Mouse (Mus musculus) intestine, embryonic 14.5 days (tissue): ENCODE results near the gene Islr2. TPM values are rescaled to one million over a fixed set of nuclear protein-coding genes. Genes with fewer than 3 reads are reported as not detected.

Experiments used
- ATAC-seq: fragments of 200-750 bp; cut with Nextera tagmentation; replicated peaks from 2 replicates; pipeline ENCODE4 v1.8.0; 2017; ENCODE audit warnings: low read depth, moderate number of reproducible peaks, moderate TSS enrichment, moderate library complexity; ENCODE audit not compliant: low FRiP score, low TSS enrichment
- DNase-seq: peaks from one replicate; pipeline ENCODE4 v3.0.0-alpha.2; 2018; ENCODE audit warnings: low spot score
- H3K27ac ChIP-seq: fragments of 300-500 bp; sonication (generic); 2 replicates; pipeline ENCODE4 v1.5.1; 2014; ENCODE audit warnings: low read depth, mild to moderate bottlenecking, control low read depth
- H3K27me3 ChIP-seq: fragments of 300-500 bp; sonication (generic); replicated peaks from 2 replicates; pipeline ENCODE4 v1.6.1; 2014; ENCODE audit warnings: low read length, control low read depth; ENCODE audit not compliant: control insufficient read depth, insufficient read depth
- H3K36me3 ChIP-seq: fragments of 300-500 bp; sonication (generic); 2 replicates; pipeline ENCODE4 v1.6.1; 2014; ENCODE audit warnings: low read length, control low read depth; ENCODE audit not compliant: control insufficient read depth, insufficient read depth
- H3K4me1 ChIP-seq: fragments of 300-500 bp; sonication (generic); replicated peaks from 2 replicates; pipeline ENCODE4 v1.6.1; 2014; ENCODE audit warnings: low read length, control low read depth, mixed read lengths; ENCODE audit not compliant: control insufficient read depth, insufficient read depth
- H3K4me2 ChIP-seq: fragments of 300-500 bp; sonication (generic); 2 replicates; pipeline ENCODE4 v1.6.1; 2014; ENCODE audit warnings: low read length
- H3K4me3 ChIP-seq: fragments of 300-500 bp; sonication (generic); 2 replicates; pipeline ENCODE4 v1.5.1; 2014; ENCODE audit warnings: low read depth, low read length, control low read depth, mixed read lengths
- H3K9ac ChIP-seq: fragments of 300-500 bp; sonication (generic); 2 replicates; pipeline ENCODE4 v1.6.1; 2014; ENCODE audit warnings: mild to moderate bottlenecking, low read length
- H3K9me3 ChIP-seq: fragments of 300-500 bp; sonication (generic); 2 replicates; pipeline ENCODE4 v1.6.1; 2016; ENCODE audit warnings: low read length, control low read depth; ENCODE audit not compliant: control insufficient read depth
- WGBS: fragments of 180-500 bp; shearing (Covaris S2); extraction: QIAGEN DNeasy Blood & Tissue Kit; methylation state at CpG from one replicate; pipeline ENCODE4 v1.1.7; 2014; 5-methylcytosine and 5-hydroxymethylcytosine counted together
- polyA plus RNA-seq: library from polyadenylated mRNA; unstranded; fragments of >200 nt; fragmentation: Nextera tagmentation; extraction: Ambion mirVana; gene quantifications from 2 replicates; pipeline ENCODE4 v1.2.1, GENCODE M21; 2014

Gene Islr2
- polyA plus RNA-seq, 1 experiment from 2014 or later: 1.8 TPM

DNA sequence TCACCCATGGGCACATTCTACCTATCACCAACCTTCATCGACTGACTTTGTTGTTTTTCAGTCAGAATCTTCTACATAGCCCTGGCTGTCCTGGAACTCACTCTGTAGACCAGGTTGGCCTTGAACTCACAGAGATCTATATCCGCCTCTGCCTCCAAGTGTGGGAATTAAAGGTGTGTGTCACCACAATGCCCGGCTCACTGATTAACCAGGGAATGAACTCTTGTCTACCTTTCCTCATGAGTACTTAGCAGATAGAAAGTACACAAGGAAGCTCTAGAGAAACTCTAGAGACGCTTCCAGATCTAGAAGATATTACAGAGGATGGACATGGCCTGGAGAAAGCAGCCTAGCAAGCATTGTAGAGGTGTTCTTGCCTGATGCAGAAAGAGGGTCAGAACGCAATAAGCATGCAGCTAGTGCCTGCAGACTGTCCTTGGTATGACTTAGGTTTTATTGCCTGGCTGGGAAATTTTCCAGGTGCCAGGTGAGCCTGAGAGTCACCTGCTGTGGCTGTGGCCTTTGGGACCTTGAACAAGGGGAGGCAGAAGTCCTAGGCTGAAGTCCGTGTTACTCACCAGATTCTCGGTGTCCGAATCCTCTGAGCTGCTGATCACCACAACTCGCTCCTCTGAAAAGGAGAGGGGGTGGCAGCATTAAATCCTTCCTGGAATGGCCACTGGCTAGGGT is 24.8 kb upstream of the Islr2 start:
- H3K9ac ChIP-seq: no peak overlapping the region
- H3K27ac ChIP-seq: no peak overlapping the region
- no peaks in the 10 kb centered on the region for H3K9me3 ChIP-seq
- no peak for DNase-seq
- H3K36me3 ChIP-seq: peaks cover 63% of the 10 kb centered on the region
- no peak for ATAC-seq
- H3K4me3 ChIP-seq: no peak overlapping the region
- 92% methylated on average over 9 of the region's 9 CpGs for WGBS
- H3K27me3 ChIP-seq: no peaks in the 10 kb centered on the region
- H3K4me1 ChIP-seq: no peaks in the 10 kb centered on the region
- H3K4me2 ChIP-seq: no peak overlapping the region

DNA sequence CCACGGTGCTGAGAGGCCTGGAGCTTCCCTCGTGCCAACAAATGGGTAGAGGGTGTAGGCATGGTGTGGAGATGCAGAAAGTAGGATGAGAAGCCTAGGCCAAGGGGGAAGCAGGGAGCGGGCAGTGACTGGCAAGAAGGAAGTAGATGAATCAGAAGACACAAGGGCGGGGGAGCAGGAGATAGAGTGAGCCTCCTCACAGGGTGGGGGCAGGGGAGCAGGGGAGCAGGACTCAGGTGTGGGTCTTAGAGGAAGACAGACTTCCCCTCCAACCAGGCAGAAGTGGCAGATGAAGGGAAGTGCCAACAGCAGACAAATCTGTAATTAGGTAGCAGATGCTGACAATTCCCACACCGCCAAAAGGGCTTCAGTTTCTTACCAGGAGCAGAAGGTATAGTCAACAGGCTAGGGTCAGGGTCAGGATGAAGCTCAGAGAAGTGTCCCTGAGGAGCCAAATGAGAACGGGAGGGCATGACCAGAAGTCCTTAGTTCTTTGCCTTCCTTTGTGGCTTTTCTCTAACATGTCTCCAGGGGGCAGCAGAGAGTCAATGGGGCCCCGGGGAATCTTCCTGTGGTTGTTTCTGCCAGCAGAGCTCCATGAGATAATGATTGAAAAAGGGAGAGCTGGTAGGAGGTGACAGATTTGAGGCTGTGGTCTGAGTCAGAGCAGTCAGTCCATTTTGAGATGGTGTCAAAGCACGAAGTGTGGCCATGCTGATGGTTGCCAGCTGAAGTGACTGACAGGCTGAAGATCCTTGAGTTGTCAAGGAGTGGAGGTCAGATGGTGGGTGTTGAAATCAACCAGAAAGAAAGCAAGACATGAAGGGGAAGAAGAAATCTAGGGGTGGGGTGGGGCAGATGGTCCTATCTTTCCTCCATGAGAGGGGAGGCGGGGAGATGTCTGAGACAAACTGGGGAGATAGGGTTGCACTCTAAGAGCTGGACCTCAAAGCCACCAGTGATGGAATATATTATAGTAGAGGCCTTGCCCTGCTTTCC is 22.1 kb upstream of the Islr2 start:
- Histone ChIP-seq H3K9ac (no peak overlapping the region), H3K4me2 (no peak overlapping the region), H3K4me3 (no peak overlapping the region), H3K27ac (no peak overlapping the region), H3K9me3 (no peaks in the 10 kb centered on the region), H3K27me3 (no peaks in the 10 kb centered on the region), H3K36me3 (peaks cover 64% of the 10 kb centered on the region), H3K4me1 (no peaks in the 10 kb centered on the region)
- ATAC-seq (no peak), DNase-seq (peak; percentile 74)
- WGBS: 69% methylated on average over 9 of the region's 9 CpGs

DNA sequence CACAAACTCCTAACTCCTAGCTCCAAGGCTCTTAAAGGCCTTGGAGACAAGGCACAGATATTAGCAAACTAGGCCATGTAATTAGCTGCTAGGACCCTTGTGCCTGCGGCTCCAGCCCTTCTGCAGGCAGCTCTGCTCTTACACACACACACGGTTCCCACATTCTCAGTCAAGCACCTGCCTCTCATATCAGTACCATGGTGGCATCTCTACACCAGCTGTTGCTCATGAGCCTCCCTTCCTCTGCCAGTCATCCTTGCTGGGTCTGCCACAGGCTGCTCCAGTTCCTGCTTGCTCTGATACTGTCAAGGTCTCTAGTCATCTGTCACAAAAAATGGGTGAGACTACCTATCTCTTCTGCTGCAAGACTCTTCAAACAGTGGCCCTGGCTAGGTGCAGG is 20.2 kb upstream of the Islr2 start:
- H3K9ac ChIP-seq: no peak overlapping the region
- WGBS: 92% methylated on average over 2 of the region's 2 CpGs
- H3K9me3 ChIP-seq: no peaks in the 10 kb centered on the region
- no peak overlapping the region for H3K4me3 ChIP-seq
- no peaks in the 10 kb centered on the region for H3K27me3 ChIP-seq
- ATAC-seq: no peak
- H3K36me3 ChIP-seq: peaks cover 58% of the 10 kb centered on the region
- no peak for DNase-seq
- no peak overlapping the region for H3K4me2 ChIP-seq
- H3K27ac ChIP-seq: no peak overlapping the region
- H3K4me1 ChIP-seq: no peaks in the 10 kb centered on the region

DNA sequence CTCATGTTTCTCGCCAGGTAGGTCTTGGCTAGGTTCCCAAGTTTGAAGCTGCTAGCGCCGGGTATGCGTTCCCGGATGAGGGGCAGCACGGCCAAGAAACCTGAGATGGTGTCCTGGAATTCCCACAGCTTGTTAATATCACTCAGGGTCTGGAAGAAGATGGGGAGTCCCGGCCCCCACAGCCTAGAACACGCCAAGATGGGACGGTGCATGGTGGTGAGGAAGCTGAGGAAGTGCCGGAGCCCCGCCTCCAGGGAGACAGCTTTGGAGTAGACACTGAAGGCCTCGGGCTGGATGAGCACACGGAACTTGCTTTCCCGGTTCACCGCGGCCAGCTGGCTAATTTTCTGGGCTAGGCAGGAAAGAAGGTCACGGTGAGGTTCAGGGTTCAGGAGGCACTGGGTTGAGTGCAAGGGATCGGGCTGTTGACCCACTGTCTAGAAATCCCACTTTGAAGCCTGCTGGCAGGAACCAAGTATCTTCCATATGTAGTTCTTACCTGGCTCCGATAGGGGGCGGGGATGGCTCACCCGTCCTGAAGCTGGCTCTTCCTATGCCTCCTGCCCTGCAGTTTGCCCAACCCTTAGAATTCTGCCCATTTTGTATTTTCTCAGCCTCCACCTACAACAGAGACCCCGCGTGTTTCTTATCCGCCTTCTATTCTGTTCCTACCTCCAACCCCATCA is 16.2 kb upstream of the Islr2 start:
- Histone ChIP-seq H3K9me3 (no peaks in the 10 kb centered on the region), H3K27ac (no peak overlapping the region), H3K27me3 (no peaks in the 10 kb centered on the region), H3K36me3 (peaks cover 31% of the 10 kb centered on the region), H3K9ac (no peak overlapping the region), H3K4me1 (no peaks in the 10 kb centered on the region), H3K4me2 (no peak overlapping the region), H3K4me3 (no peak overlapping the region)
- no peak for DNase-seq
- 69% methylated on average over 24 of the region's 24 CpGs for WGBS
- no peak for ATAC-seq

DNA sequence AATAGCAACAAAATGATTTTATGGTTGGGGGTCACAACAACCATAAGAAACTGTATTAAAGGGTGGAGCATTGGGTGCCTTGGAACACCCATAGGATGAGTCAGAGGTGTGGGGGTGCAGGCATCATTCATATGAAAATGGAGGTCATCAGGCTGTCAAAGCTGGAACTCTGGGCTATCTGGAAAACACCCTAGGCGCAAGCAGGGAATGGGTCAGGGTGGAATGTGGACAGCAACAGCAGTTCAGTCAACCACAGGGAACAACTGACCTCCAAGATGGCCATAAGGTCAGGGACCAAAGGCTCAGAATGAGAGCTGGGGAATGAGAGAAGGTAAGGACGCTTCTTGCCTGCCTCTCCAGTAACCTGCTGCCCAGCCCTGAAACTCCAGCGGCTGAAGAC is 14.4 kb upstream of the Islr2 start:
- WGBS: 94% methylated on average over 3 of the region's 3 CpGs
- Histone ChIP-seq H3K9ac (no peak overlapping the region), H3K4me3 (no peak overlapping the region), H3K4me2 (no peak overlapping the region), H3K27me3 (no peaks in the 10 kb centered on the region), H3K36me3 (peaks cover 22% of the 10 kb centered on the region), H3K9me3 (no peaks in the 10 kb centered on the region), H3K27ac (no peak overlapping the region), H3K4me1 (peaks cover 15% of the 10 kb centered on the region)
- ATAC-seq: no peak
- no peak for DNase-seq

DNA sequence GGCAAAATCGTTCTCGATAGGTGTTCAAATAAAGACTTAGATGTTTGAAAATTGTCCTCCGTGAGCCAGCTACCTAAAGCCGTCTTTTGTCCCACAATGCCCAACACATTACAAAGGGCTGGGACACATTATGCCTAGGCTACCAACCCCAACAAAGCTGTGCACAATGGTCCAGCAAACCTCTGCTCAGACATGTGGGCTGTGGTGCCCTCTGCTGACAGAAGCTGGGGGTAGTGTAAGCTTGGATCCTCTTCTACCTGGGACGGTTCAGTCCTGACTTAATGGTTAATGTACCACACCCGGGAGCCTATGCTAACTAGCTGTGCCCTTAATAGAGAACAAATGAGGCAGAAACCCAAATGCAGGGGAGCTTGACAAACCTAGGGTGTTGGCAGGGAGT is 12.3 kb upstream of the Islr2 start:
- Histone ChIP-seq H3K27me3 (no peaks in the 10 kb centered on the region), H3K27ac (no peak overlapping the region), H3K4me1 (peaks cover 19% of the 10 kb centered on the region), H3K9me3 (no peaks in the 10 kb centered on the region), H3K36me3 (peaks cover 12% of the 10 kb centered on the region), H3K4me3 (no peak overlapping the region), H3K9ac (no peak overlapping the region), H3K4me2 (no peak overlapping the region)
- no peak for DNase-seq
- no peak for ATAC-seq
- 59% methylated on average over 6 of the region's 6 CpGs for WGBS

DNA sequence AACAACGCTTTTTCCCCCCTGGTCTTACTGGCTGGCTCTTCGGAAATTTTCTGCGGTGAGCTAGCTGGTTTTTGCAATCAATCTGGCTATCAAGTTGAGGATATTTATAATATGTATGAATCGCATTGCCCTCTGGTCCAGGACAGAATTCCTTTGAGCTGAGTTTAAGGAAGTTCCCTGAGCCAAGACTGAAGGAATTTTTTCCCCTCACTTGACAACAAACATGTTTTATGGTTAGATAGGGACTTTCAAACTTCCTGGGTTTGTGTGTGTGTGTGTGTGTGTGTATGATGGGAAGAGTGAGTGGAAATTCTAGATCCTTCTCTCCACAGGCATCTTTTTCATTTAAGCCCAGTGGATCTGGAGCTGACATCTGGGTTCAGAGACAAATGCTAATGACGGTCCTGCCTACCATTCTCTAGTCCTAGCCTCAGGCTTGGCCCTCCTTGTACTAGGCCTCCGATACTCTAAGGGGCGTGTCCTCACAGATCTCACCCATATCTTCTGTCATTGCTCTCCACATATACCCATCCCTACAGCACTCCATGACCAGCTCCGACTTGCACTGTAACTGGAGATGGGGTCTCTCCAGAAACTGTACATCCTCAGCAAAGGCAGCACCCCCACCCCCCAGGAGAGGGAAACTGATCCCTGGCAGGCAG is 10.5 kb upstream of the Islr2 start:
- H3K27me3 ChIP-seq: no peaks in the 10 kb centered on the region
- WGBS: 40% methylated on average over 8 of the region's 8 CpGs
- H3K27ac ChIP-seq: peak overlapping the region; percentile 47; the same call in 1 of the 2 replicates
- DNase-seq (no peak), ATAC-seq (no peak)
- no peak overlapping the region for H3K9ac ChIP-seq
- H3K4me3 ChIP-seq: no peak overlapping the region
- no peak overlapping the region for H3K4me2 ChIP-seq
- H3K9me3 ChIP-seq: no peaks in the 10 kb centered on the region
- H3K36me3 ChIP-seq: peaks cover 3% of the 10 kb centered on the region
- peaks cover 19% of the 10 kb centered on the region for H3K4me1 ChIP-seq

DNA sequence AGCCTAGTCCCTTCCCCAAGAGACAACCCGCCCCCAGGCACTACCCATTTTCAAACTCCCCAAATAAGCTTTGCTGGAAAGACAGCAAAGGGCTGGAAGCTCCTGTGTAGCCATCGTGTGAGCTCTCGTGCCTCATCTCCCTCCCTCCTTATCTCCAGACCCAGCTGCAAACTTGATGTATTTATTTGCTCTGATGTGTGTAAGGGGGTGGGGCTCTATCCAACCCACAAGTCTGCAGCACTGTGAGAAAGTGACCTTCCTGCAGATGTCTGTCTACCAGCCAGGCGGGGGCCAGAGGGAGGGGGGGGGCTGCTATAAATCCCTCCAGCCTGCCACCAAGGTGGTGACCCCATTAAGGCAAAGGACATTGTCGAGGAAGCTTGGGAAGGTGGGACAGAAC is 9.7 kb upstream of the Islr2 start:
- Histone ChIP-seq H3K27ac (no peak overlapping the region), H3K9ac (no peak overlapping the region)
- no peak for DNase-seq

More for the DNA sequence above, 9.7 kb upstream of the Islr2 start:
- H3K4me1 ChIP-seq: peaks cover 19% of the 10 kb centered on the region
- ATAC-seq: 0 out of 2 replicates have a peak, but pooled peaks have one; percentile 30
- no peaks in the 10 kb centered on the region for H3K9me3 ChIP-seq
- H3K27me3 ChIP-seq: no peaks in the 10 kb centered on the region
- 8% methylated on average over 5 of the region's 5 CpGs for WGBS
- no peaks in the 10 kb centered on the region for H3K36me3 ChIP-seq
- no peak overlapping the region for H3K4me2 ChIP-seq
- H3K4me3 ChIP-seq: no peak overlapping the region
